Mouse (Mus musculus): Measurements from ENCODE around the gene Svs1. TPM values are rescaled to one million over a fixed set of nuclear protein-coding genes. Genes with fewer than 3 reads are reported as not detected.
A peak's percentile ranks its signal among the peaks of the same experiment; 100 is the strongest.

Svs1 gene
- polyA plus RNA-seq (2014; fragmentation: Nextera tagmentation; extraction: Ambion mirVana), result not detected in 2 replicates

GRCm38 (mm10) chr6:48986444-48986990 is at the start of gene Svs1:
Gene Svs1, plus strand, starts transcription at chr6:48986861.
- H3K27me3 ChIP-seq (ENCODE audit: control insufficient read depth, insufficient read depth, low read length), result no peaks in the 10 kb centered on the region
- no peak within 1 kb of the TSS for H3K27ac ChIP-seq (ENCODE audit: low read depth, low read length)
- H3K9ac ChIP-seq (ENCODE audit: low read depth, low read length), result no peak within 1 kb of the TSS
- WGBS, result 54% methylated on average over 7 of the region's 7 CpGs
- H3K4me2 ChIP-seq (replicated peaks; ENCODE audit: low read depth, low read length), result no peak within 1 kb of the TSS
- H3K9me3 ChIP-seq (ENCODE audit: control insufficient read depth, low read length), result no peaks in the 10 kb centered on the region
- no peak within 1 kb of the TSS for H3K4me3 ChIP-seq (ENCODE audit: low read length)
- H3K36me3 ChIP-seq (ENCODE audit: control insufficient read depth, insufficient read depth, low read length), result no peaks in the 10 kb centered on the region
- ATAC-seq (ENCODE audit: low FRiP score, low TSS enrichment), result no peak
- no peaks in the 10 kb centered on the region for H3K4me1 ChIP-seq (ENCODE audit: control insufficient read depth, insufficient read depth, low read length)

GRCm38 (mm10) chr6:48949596-48949995 is 37.1 kb upstream of the Svs1 start:
- H3K4me2 ChIP-seq (replicated peaks; ENCODE audit: low read depth, low read length), result no peak overlapping the region
- H3K9me3 ChIP-seq (ENCODE audit: control insufficient read depth, low read length), result no peaks in the 10 kb centered on the region
- WGBS, result 83% methylated on average over 2 of the region's 2 CpGs
- H3K27ac ChIP-seq (ENCODE audit: low read depth, low read length), result no peak overlapping the region
- H3K36me3 ChIP-seq (ENCODE audit: control insufficient read depth, insufficient read depth, low read length), result no peaks in the 10 kb centered on the region
- H3K9ac ChIP-seq (ENCODE audit: low read depth, low read length), result no peak overlapping the region
- no peaks in the 10 kb centered on the region for H3K4me1 ChIP-seq (ENCODE audit: control insufficient read depth, insufficient read depth, low read length)
- no peaks in the 10 kb centered on the region for H3K27me3 ChIP-seq (ENCODE audit: control insufficient read depth, insufficient read depth, low read length)
- no peak for ATAC-seq (ENCODE audit: low FRiP score, low TSS enrichment)
- H3K4me3 ChIP-seq (ENCODE audit: low read length), result no peak overlapping the region

- Histone ChIP-seq H3K27me3 (ENCODE audit: control insufficient read depth, insufficient read depth, low read length) (no peaks in the 10 kb centered on the region), H3K27ac (ENCODE audit: low read depth, low read length) (no peak overlapping the region), H3K4me1 (ENCODE audit: control insufficient read depth, insufficient read depth, low read length) (no peaks in the 10 kb centered on the region), H3K36me3 (ENCODE audit: control insufficient read depth, insufficient read depth, low read length) (no peaks in the 10 kb centered on the region), H3K4me3 (ENCODE audit: low read length) (no peak overlapping the region), H3K9me3 (ENCODE audit: control insufficient read depth, low read length) (no peaks in the 10 kb centered on the region), H3K9ac (ENCODE audit: low read depth, low read length) (no peak overlapping the region), H3K4me2 (replicated peaks; ENCODE audit: low read depth, low read length) (no peak overlapping the region)
- WGBS, result 89% methylated on average over 5 of the region's 5 CpGs
- no peak for ATAC-seq (ENCODE audit: low FRiP score, low TSS enrichment)
Measured at GRCm38 (mm10) chr6:48950676-48951075, 36.0 kb upstream of the Svs1 start.

GRCm38 (mm10) chr6:48951630-48952029 is 35.0 kb upstream of the Svs1 start:
- Histone ChIP-seq H3K27me3 (ENCODE audit: control insufficient read depth, insufficient read depth, low read length) (no peaks in the 10 kb centered on the region), H3K9ac (ENCODE audit: low read depth, low read length) (no peak overlapping the region), H3K36me3 (ENCODE audit: control insufficient read depth, insufficient read depth, low read length) (no peaks in the 10 kb centered on the region), H3K4me1 (ENCODE audit: control insufficient read depth, insufficient read depth, low read length) (no peaks in the 10 kb centered on the region), H3K4me2 (replicated peaks; ENCODE audit: low read depth, low read length) (no peak overlapping the region), H3K9me3 (ENCODE audit: control insufficient read depth, low read length) (no peaks in the 10 kb centered on the region), H3K4me3 (ENCODE audit: low read length) (no peak overlapping the region), H3K27ac (ENCODE audit: low read depth, low read length) (no peak overlapping the region)
- ATAC-seq (ENCODE audit: low FRiP score, low TSS enrichment), result no peak
- 92% methylated on average over 6 of the region's 6 CpGs for WGBS

GRCm38 (mm10) chr6:48953220-48953619 is 33.4 kb upstream of the Svs1 start:
- H3K4me1 ChIP-seq (ENCODE audit: control insufficient read depth, insufficient read depth, low read length), result no peaks in the 10 kb centered on the region
- H3K9me3 ChIP-seq (ENCODE audit: control insufficient read depth, low read length), result no peaks in the 10 kb centered on the region
- no peak overlapping the region for H3K4me2 ChIP-seq (replicated peaks; ENCODE audit: low read depth, low read length)
- no peak overlapping the region for H3K4me3 ChIP-seq (ENCODE audit: low read length)
- no peak overlapping the region for H3K9ac ChIP-seq (ENCODE audit: low read depth, low read length)
- H3K36me3 ChIP-seq (ENCODE audit: control insufficient read depth, insufficient read depth, low read length), result no peaks in the 10 kb centered on the region
- WGBS, result 75% methylated on average over 5 of the region's 5 CpGs
- ATAC-seq (ENCODE audit: low FRiP score, low TSS enrichment), result no peak
- no peak overlapping the region for H3K27ac ChIP-seq (ENCODE audit: low read depth, low read length)
- H3K27me3 ChIP-seq (ENCODE audit: control insufficient read depth, insufficient read depth, low read length), result no peaks in the 10 kb centered on the region

GRCm38 (mm10) chr6:48954211-48954610 is 32.5 kb upstream of the Svs1 start:
- no peak for ATAC-seq (ENCODE audit: low FRiP score, low TSS enrichment)
- WGBS, result 84% methylated on average over 5 of the region's 5 CpGs
- Histone ChIP-seq H3K9me3 (ENCODE audit: control insufficient read depth, low read length) (no peaks in the 10 kb centered on the region), H3K27me3 (ENCODE audit: control insufficient read depth, insufficient read depth, low read length) (no peaks in the 10 kb centered on the region), H3K4me1 (ENCODE audit: control insufficient read depth, insufficient read depth, low read length) (no peaks in the 10 kb centered on the region), H3K4me2 (replicated peaks; ENCODE audit: low read depth, low read length) (no peak overlapping the region), H3K4me3 (ENCODE audit: low read length) (no peak overlapping the region), H3K9ac (ENCODE audit: low read depth, low read length) (no peak overlapping the region), H3K36me3 (ENCODE audit: control insufficient read depth, insufficient read depth, low read length) (no peaks in the 10 kb centered on the region), H3K27ac (ENCODE audit: low read depth, low read length) (no peak overlapping the region)

GRCm38 (mm10) chr6:48954946-48955345 is 31.7 kb upstream of the Svs1 start:
- Histone ChIP-seq H3K9me3 (ENCODE audit: control insufficient read depth, low read length) (no peaks in the 10 kb centered on the region), H3K4me3 (ENCODE audit: low read length) (no peak overlapping the region), H3K27me3 (ENCODE audit: control insufficient read depth, insufficient read depth, low read length) (no peaks in the 10 kb centered on the region), H3K9ac (ENCODE audit: low read depth, low read length) (no peak overlapping the region), H3K4me1 (ENCODE audit: control insufficient read depth, insufficient read depth, low read length) (no peaks in the 10 kb centered on the region), H3K4me2 (replicated peaks; ENCODE audit: low read depth, low read length) (no peak overlapping the region), H3K36me3 (ENCODE audit: control insufficient read depth, insufficient read depth, low read length) (no peaks in the 10 kb centered on the region), H3K27ac (ENCODE audit: low read depth, low read length) (no peak overlapping the region)
- peak; percentile 35; the same call in 1 of the 2 replicates for ATAC-seq (ENCODE audit: low FRiP score, low TSS enrichment)
- WGBS, result 57% methylated on average over 1 of the region's 1 CpGs

GRCm38 (mm10) chr6:48956785-48957184 is 29.9 kb upstream of the Svs1 start:
- H3K9ac ChIP-seq (ENCODE audit: low read depth, low read length), result no peak overlapping the region
- no peaks in the 10 kb centered on the region for H3K36me3 ChIP-seq (ENCODE audit: control insufficient read depth, insufficient read depth, low read length)
- H3K4me2 ChIP-seq (replicated peaks; ENCODE audit: low read depth, low read length), result no peak overlapping the region
- H3K27ac ChIP-seq (ENCODE audit: low read depth, low read length), result no peak overlapping the region
- WGBS, result 91% methylated on average over 4 of the region's 4 CpGs
- no peak overlapping the region for H3K4me3 ChIP-seq (ENCODE audit: low read length)
- no peaks in the 10 kb centered on the region for H3K9me3 ChIP-seq (ENCODE audit: control insufficient read depth, low read length)
- no peaks in the 10 kb centered on the region for H3K4me1 ChIP-seq (ENCODE audit: control insufficient read depth, insufficient read depth, low read length)
- H3K27me3 ChIP-seq (ENCODE audit: control insufficient read depth, insufficient read depth, low read length), result no peaks in the 10 kb centered on the region
- no peak for ATAC-seq (ENCODE audit: low FRiP score, low TSS enrichment)

GRCm38 (mm10) chr6:48958053-48958452 is 28.6 kb upstream of the Svs1 start:
- Histone ChIP-seq H3K4me3 (ENCODE audit: low read length) (no peak overlapping the region), H3K36me3 (ENCODE audit: control insufficient read depth, insufficient read depth, low read length) (no peaks in the 10 kb centered on the region), H3K27me3 (ENCODE audit: control insufficient read depth, insufficient read depth, low read length) (no peaks in the 10 kb centered on the region), H3K9ac (ENCODE audit: low read depth, low read length) (no peak overlapping the region), H3K27ac (ENCODE audit: low read depth, low read length) (no peak overlapping the region), H3K4me1 (ENCODE audit: control insufficient read depth, insufficient read depth, low read length) (no peaks in the 10 kb centered on the region), H3K9me3 (ENCODE audit: control insufficient read depth, low read length) (no peaks in the 10 kb centered on the region), H3K4me2 (replicated peaks; ENCODE audit: low read depth, low read length) (no peak overlapping the region)
- WGBS, result 59% methylated on average over 1 of the region's 1 CpGs
- ATAC-seq (ENCODE audit: low FRiP score, low TSS enrichment), result no peak

All from kidney, embryonic 14.5 days (tissue).